Mouse (Mus musculus): ENCODE measurements around the gene Ccdc30.

- TF ChIP-seq CTCF (IDR thresholded peaks at IDR 0.05; ENCODE audit: low read depth, low read length) = no peak
- no peak for TF ChIP-seq TAL1 (conservative IDR thresholded peaks at IDR 0.05; ENCODE audit: low read depth, low read length)
- TF ChIP-seq POLR2AphosphoS5 (IDR thresholded peaks at IDR 0.05; ENCODE audit: insufficient replicate concordance, low read depth, low read length) = no peak
These were observed 35.1 kb upstream of the Ccdc30 start for GRCm38 (mm10) chr4:119450436-119450835.
